Mouse (Mus musculus) embryo, embryonic 11 days (tissue): Measurements from ENCODE around the gene Slc12a3.

Experiments used
- DNase-seq: peaks from one replicate; pipeline ENCODE4 v3.0.0-alpha.2; 2015

The Slc12a3 gene

DNA sequence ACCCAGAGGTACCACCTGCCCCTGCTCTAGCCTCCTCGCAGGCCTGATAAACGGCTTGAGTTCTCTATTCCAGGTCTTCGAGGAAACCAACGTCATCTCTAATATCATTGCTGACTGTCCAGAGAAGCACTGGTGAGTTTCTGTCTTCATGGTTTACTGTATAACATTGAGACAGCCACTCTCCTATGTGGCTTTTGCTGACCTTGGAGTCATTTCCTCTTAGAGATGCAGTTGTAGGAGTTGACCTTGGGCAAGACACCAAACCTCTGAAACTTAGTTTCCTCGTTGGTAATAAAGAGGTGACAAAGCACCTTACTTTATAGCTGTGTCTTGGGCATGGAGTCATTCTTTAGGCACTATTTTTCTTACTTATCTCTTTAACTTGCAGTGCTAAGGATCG lies 83.5 kb downstream of the Slc12a3 start:
- no peak for DNase-seq

DNA sequence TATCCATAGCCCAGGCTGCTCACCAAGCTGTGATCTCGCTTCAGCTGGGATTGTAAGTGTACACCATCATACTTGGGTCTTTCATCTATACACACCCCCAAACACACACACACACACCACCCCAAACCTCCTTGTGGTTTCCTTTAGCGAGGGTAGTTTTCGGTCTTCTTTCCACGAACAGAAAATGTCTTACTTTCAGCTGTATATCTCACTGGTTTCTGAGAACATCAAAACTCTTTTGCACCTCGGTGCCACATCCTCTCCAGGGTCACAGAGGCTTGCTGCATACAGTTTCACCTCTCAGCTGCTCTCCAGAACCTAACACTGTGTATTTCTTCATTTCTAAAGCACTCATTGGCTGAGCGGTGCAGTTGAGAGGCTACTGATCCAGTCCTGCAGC lies 84.5 kb downstream of the Slc12a3 start:
- no peak for DNase-seq

- DNase-seq = no peak
Observed at GRCm38 (mm10) chr8:94415218-94415617, 86.2 kb downstream of the Slc12a3 start.
